Mouse (Mus musculus) liver, embryonic 14.5 days (tissue): ENCODE measurements around the gene Commd8.

Experiments
- CTCF ChIP-seq: IDR thresholded peaks from 2 replicates; pipeline ENCODE4 v1.5.1; 2016; ENCODE audit warnings: antibody characterized with exemption, low read depth, control low read depth
- EP300 ChIP-seq: IDR thresholded peaks from 2 replicates; pipeline ENCODE4 v1.6.1; 2016; ENCODE audit warnings: antibody characterized with exemption, low read depth

DNA sequence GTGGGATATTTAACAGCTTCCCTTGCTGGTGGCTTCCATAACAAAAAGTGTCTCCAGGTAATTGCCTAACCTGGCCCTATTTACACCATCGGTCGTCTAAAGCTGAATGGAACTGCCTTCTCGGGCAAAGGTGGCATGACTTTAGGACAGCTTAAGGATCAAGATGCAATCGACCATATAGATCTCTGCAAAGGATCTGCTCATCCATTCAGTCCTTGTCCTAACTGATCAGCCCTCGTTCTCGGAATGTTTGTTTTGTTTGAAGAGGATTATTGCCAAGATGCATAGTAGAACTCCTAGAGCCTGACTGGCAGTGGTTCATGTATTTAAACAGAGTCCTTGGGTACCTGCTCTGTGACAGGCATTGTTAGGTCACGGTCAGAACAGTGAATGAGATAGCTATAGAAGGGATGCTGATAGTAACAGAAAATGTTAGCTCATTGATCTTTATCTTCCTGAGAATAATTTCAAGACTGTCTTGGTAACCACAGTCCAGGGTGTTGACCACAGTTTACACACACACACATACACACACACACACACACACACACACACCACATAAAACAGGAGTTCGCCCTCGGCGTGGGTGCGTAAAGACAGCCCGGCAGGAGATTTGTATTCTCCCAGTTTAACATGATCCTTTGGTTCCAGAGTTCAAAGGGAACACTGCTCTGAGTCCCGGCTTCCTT lies 42.3 kb upstream of the Commd8 start:
- TF ChIP-seq CTCF (no peak), EP300 (no peak)
